Mouse (Mus musculus) forebrain, embryonic 10.5 days (tissue): ENCODE results near the gene Adh4. TPM values are rescaled to one million over a fixed set of nuclear protein-coding genes. Genes with fewer than 3 reads are reported as not detected.
"Not testable (repeated sequence)": the region's sequence is repeated elsewhere in the genome, so short reads cannot be mapped to it uniquely, and the experiment has no call there.

Source experiments
- DNase-seq: peaks from one replicate; pipeline ENCODE4 v3.0.0-alpha.2; 2017; ENCODE audit warnings: low spot score; ENCODE audit errors: extremely low spot score
- H3K27ac ChIP-seq: fragments of 300-500 bp; sonication (generic); 2 replicates; pipeline ENCODE4 v1.5.1; 2016; ENCODE audit warnings: mild to moderate bottlenecking
- H3K27me3 ChIP-seq: fragments of 300-500 bp; sonication (generic); 2 replicates; pipeline ENCODE4 v1.6.1; 2016; ENCODE audit warnings: mild to moderate bottlenecking; ENCODE audit not compliant: poor library complexity, severe bottlenecking
- H3K36me3 ChIP-seq: fragments of 300-500 bp; sonication (generic); replicated peaks from 2 replicates; pipeline ENCODE4 v1.6.1; 2016; ENCODE audit warnings: mild to moderate bottlenecking, moderate library complexity
- H3K4me1 ChIP-seq: fragments of 300-500 bp; sonication (generic); 2 replicates; pipeline ENCODE4 v1.6.1; 2016
- H3K4me3 ChIP-seq: fragments of 300-500 bp; sonication (generic); 2 replicates; pipeline ENCODE4 v1.5.1; 2016; ENCODE audit warnings: mild to moderate bottlenecking, moderate library complexity
- H3K9me3 ChIP-seq: fragments of 300-500 bp; sonication (generic); 2 replicates; pipeline ENCODE4 v1.6.1; 2016; ENCODE audit warnings: mild to moderate bottlenecking, moderate library complexity
- WGBS: fragments of 180-500 bp; shearing (Covaris S2); methylation state at CpG from one replicate; pipeline ENCODE4 v1.1.7; 2016; 5-methylcytosine and 5-hydroxymethylcytosine counted together
- polyA plus RNA-seq: library from polyadenylated mRNA; unstranded; fragments of >200 nt; fragmentation: Nextera tagmentation; extraction: Ambion mirVana; gene quantifications from 2 replicates; pipeline ENCODE4 v1.2.1, GENCODE M21; 2016

The Adh4 gene
- polyA plus RNA-seq: not detected in 2 replicates

DNA sequence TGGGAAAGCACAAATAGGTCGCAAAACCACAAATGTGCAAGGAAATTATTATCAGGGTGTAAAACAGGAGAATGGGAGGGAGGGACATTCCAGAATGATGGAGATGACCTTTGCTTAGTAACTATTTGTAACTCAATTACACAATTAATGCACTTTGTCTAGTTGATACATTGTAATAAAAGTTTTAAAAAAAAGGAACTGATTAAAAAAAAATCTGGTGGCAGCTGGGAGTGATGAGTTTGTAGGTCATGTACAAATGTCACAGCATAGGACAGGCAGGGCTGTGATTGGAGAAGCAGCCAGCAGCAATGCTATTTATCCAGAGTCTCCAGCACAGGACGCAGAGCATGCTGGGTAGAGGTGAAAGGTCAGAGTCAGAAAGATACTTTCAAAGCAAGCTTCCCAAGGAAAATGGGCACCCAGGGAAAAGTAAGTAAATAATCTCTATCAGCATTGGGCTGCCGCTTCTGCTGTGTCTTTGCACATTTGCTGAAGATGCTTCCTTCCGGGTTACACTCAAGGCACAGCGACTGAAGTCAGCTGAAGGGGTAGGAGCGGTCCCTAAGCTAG lies at the start of gene Adh4:
Gene Adh4 (plus strand): TSS at position 346 of the 570 bp plus-strand sequence.
- H3K27me3 ChIP-seq: no peaks in the 10 kb centered on the region
- no peaks in the 10 kb centered on the region for H3K36me3 ChIP-seq
- no peaks in the 10 kb centered on the region for H3K9me3 ChIP-seq
- no peaks in the 10 kb centered on the region for H3K4me1 ChIP-seq
- DNase-seq: no peak
- H3K27ac ChIP-seq: no peak within 1 kb of the TSS
- 85% methylated on average over 6 of the region's 6 CpGs for WGBS
- H3K4me3 ChIP-seq: no peak within 1 kb of the TSS

DNA sequence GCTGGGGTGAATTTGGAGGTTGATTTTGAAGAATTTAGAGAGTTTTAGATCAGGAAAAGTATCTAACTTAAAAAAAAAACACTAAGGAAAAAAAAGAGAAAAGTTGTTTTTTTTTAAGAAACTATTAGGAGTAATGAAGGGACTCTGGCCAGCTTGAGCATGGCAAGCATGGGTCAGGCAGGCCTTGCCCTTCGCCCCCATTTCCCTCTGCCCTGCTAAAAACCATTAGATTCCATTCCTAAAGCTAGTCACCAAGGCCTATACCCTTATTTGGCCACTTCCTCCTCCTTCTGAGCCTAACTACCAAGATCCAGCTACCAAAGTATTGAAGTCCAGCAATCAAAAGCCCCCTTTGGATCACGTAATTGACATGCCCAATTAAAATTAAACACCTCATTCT lies 49.1 kb upstream of the Adh4 start:
- WGBS: 85% methylated on average over 2 of the region's 2 CpGs
- Histone ChIP-seq H3K4me3 (no peak overlapping the region), H3K36me3 (no peaks in the 10 kb centered on the region)

DNA sequence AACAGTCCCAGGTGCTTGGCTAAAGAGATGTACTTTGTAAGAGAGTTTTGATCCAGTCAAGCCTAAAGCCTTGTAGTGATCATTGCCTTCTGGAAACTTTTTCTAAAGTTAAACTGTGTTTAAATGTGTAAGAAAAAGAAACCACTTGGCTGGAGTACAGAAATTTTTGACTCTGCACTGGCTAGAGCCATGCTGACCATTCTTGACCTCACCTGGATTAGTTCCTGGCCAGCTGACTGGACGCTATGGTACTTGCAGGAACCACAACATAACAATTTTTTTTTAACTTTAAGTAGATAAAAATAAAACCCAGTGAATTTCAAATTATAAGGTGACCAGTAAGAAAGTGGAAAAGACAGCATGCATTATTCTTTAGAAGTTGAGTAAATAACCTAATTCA lies 45.7 kb upstream of the Adh4 start:
- Histone ChIP-seq H3K4me3 (no peak overlapping the region), H3K27me3 (no peaks in the 10 kb centered on the region), H3K36me3 (no peaks in the 10 kb centered on the region), H3K27ac (no peak overlapping the region), H3K4me1 (no peaks in the 10 kb centered on the region), H3K9me3 (no peaks in the 10 kb centered on the region)
- 87% methylated on average over 1 of the region's 1 CpGs for WGBS
- DNase-seq: no peak

More for the DNA sequence above, 49.1 kb upstream of the Adh4 start:
- Histone ChIP-seq H3K4me1 (no peaks in the 10 kb centered on the region), H3K27me3 (no peaks in the 10 kb centered on the region), H3K9me3 (no peaks in the 10 kb centered on the region), H3K27ac (no peak overlapping the region)
- no peak for DNase-seq

DNA sequence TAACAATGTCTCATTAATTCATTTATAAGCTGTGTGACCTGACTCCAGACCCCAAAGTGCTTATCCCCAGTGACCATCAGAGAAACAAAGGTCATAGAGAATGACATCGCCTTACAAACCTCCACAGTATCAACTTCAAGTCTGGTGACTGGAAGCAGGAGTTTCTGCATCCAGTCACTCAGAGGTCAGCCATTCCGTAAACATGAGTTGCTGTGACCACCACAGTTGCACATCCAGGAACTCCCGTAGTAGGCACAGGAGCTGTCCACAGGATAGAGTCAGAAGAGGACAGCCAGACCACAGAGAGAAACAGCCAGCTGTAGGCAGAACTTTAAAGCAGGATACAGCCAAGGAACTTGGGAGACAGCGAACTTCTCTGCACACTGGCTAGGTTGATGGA lies 45.0 kb upstream of the Adh4 start:
- not testable (repeated sequence) for H3K9me3 ChIP-seq, H3K27me3 ChIP-seq, H3K36me3 ChIP-seq, H3K4me3 ChIP-seq, H3K27ac ChIP-seq, DNase-seq, H3K4me1 ChIP-seq
- 83% methylated on average over 4 of the region's 4 CpGs for WGBS

DNA sequence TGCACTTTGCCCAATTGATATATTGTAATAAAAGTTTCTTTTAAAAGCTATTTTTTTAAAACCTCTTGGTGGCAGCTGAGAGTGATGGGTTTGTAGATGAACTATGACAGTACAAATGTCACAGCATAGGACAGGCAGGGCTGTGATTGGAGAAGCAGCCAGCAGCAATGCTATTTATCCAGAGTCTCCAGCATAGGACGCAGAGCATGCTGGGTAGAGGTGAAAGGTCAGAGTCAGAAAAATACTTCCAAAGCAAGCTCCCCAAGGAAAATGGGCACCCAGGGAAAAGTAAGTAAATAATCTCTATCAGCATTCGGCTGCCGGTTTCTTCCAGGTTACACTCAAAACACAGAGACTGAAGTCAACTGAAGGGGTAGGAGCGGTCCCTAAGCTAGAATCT lies 41.3 kb upstream of the Adh4 start:
- Histone ChIP-seq H3K36me3 (no peaks in the 10 kb centered on the region), H3K27ac (no peak overlapping the region), H3K27me3 (no peaks in the 10 kb centered on the region), H3K4me3 (no peak overlapping the region), H3K9me3 (no peaks in the 10 kb centered on the region), H3K4me1 (no peaks in the 10 kb centered on the region)
- no peak for DNase-seq
- 84% methylated on average over 4 of the region's 4 CpGs for WGBS

DNA sequence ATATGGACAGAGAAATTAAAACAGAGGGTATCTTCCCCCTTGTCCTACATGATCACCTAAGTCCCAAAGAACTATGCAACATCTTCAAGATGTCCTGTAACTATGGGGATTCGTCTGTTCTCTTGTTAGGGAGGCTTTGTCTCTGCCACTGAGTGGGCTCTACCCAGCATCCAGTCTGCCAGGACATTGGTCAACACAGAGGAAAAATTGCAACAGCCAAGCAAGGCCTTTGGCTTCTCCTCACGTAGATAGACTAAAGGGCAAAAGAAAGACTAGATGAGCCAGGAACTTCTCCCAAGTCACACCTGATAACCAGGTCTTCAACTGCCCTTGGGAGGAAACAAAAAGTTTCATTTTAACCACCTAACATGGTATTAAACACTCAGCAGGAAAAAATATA lies 40.1 kb upstream of the Adh4 start:
- no peak overlapping the region for H3K27ac ChIP-seq
- no peaks in the 10 kb centered on the region for H3K4me1 ChIP-seq
- DNase-seq: no peak
- H3K9me3 ChIP-seq: no peaks in the 10 kb centered on the region
- 80% methylated on average over 2 of the region's 2 CpGs for WGBS
- no peak overlapping the region for H3K4me3 ChIP-seq
- no peaks in the 10 kb centered on the region for H3K36me3 ChIP-seq
- no peaks in the 10 kb centered on the region for H3K27me3 ChIP-seq

DNA sequence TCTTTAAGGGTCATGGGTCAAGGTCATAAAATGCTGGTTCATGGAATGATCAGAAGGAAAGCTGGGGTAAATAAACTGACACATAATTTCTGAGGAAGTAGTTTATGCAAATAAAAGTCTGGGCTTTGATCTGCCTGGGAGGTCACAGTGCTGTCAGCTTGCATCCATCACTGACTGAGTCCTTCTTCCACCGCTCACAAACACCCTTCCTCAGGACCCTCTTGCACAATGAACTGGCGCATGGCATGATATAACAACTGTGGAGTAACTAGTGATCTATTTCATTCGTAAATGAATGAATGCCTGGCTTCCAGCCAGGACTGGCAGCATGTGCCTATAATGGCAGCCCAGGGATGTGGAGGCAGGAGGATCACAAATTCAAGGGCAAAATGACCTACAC lies 34.1 kb upstream of the Adh4 start:
- Histone ChIP-seq H3K27ac (no peak overlapping the region), H3K27me3 (no peaks in the 10 kb centered on the region), H3K4me1 (no peaks in the 10 kb centered on the region), H3K36me3 (no peaks in the 10 kb centered on the region), H3K9me3 (no peaks in the 10 kb centered on the region), H3K4me3 (no peak overlapping the region)
- 77% methylated on average over 3 of the region's 3 CpGs for WGBS
- DNase-seq: no peak

DNA sequence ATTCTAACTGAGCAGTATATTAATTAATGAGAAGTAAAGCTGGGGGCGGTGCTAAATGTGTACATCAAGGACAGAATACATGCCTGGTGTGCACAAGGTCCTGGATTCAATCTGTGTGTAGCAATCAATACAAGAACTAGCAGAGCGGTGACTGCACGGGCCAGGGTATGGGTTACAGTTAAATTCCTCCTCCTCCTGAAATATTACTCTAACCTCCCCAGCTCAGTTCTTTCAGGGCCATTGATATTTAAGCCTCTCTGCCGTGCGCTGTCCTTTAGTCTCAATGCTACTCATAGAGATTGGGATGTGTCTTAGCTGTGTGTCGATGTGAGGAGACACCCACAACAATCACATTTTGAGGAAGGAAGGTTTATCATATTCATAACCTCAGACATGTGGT lies 28.1 kb upstream of the Adh4 start:
- DNase-seq: no peak
- Histone ChIP-seq H3K27me3 (no peaks in the 10 kb centered on the region), H3K36me3 (no peaks in the 10 kb centered on the region), H3K4me3 (no peak overlapping the region), H3K4me1 (no peaks in the 10 kb centered on the region), H3K9me3 (no peaks in the 10 kb centered on the region), H3K27ac (no peak overlapping the region)
- 94% methylated on average over 6 of the region's 6 CpGs for WGBS

DNA sequence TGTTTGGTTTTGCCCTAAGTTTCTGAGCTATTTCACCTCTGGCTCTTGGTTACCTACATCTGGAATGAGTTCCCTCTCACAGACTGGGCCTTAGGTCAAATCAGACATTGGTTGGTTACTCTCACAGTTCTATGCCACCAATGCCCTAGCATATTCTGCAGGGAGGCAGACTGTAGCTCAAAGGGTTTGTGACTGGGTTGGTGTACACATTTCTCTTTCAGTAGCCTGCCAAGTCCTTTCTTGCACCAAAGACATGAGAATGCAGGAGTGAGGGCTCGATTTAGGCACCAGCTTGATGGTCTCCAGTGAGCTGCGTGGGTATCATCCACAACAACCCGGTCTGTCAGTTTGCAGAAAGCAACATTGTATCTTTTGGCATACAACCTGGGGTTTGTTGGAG lies 10.4 kb upstream of the Adh4 start:
- Histone ChIP-seq H3K4me3 (no peak overlapping the region), H3K4me1 (no peaks in the 10 kb centered on the region), H3K9me3 (no peaks in the 10 kb centered on the region), H3K27ac (no peak overlapping the region), H3K27me3 (no peaks in the 10 kb centered on the region), H3K36me3 (no peaks in the 10 kb centered on the region)
- 84% methylated on average over 3 of the region's 3 CpGs for WGBS
- no peak for DNase-seq

DNA sequence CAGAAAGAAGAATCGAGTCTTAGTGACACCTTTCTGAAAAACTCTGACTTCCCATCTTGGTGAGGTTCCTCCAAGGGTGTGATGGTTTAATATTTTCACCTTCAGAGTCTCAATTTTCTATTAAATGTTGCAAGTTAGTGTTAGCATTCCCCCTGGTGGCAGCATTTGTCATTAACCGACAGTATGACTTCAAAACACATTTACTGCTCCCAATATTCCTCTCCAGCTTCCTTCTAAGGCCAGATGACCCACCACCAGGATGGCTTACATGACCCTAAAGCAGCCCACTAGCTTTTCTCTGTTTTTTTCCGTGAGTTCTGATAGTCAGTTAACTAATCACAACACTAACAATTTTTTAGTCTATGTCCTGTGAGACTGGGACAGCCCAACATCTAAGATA lies 9.9 kb upstream of the Adh4 start:
- no peak for DNase-seq
- Histone ChIP-seq H3K36me3 (no peaks in the 10 kb centered on the region), H3K27me3 (no peaks in the 10 kb centered on the region), H3K4me3 (no peak overlapping the region), H3K4me1 (no peaks in the 10 kb centered on the region), H3K9me3 (no peaks in the 10 kb centered on the region), H3K27ac (no peak overlapping the region)
- 57% methylated on average over 3 of the region's 3 CpGs for WGBS

DNA sequence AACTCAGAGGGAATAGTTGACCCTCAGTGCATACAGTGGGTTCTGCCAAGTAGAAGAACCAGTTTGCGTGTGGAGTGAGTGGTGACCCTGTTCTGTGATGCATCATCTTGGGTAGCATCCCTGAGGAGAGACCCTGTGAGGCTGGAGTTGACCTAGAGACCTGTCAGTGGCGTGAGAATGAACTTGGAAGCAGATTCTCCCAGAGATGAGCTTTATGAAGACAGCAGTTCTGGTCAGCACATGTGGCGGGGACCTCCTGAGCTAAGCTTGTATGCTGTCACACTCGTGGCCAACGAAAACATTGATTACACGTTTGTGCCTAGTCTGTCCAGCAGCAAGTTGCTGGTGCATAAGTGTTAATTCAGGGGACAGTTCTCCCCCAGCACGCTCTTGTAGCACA lies 9.4 kb upstream of the Adh4 start:
- DNase-seq: no peak
- Histone ChIP-seq H3K9me3 (no peaks in the 10 kb centered on the region), H3K4me3 (no peak overlapping the region), H3K27me3 (no peaks in the 10 kb centered on the region), H3K4me1 (no peaks in the 10 kb centered on the region), H3K27ac (no peak overlapping the region), H3K36me3 (no peaks in the 10 kb centered on the region)
- WGBS: 86% methylated on average over 7 of the region's 7 CpGs

DNA sequence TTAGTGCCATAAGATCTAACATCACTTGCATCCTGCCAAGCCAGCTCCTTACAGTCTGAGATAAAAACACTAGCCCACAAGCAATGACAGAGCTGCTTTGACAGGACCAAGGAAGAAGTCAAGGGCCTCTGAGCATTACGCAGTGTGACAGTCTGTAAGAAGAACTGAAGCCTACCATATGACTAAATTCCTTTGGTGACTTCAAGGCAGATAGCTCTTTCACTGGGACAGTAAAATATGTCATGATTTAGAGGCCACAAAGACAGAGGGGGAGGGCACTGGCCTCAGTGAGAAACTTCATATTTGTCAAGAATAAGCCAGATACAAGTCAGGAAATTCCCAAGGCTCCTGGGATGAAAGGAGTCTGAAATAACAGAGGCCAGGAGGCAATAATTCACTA lies 7.3 kb upstream of the Adh4 start:
- no peaks in the 10 kb centered on the region for H3K4me1 ChIP-seq
- no peaks in the 10 kb centered on the region for H3K9me3 ChIP-seq
- no peaks in the 10 kb centered on the region for H3K36me3 ChIP-seq
- WGBS: 89% methylated on average over 1 of the region's 1 CpGs
- H3K27me3 ChIP-seq: no peaks in the 10 kb centered on the region
- no peak overlapping the region for H3K27ac ChIP-seq
- H3K4me3 ChIP-seq: no peak overlapping the region
- DNase-seq: no peak

DNA sequence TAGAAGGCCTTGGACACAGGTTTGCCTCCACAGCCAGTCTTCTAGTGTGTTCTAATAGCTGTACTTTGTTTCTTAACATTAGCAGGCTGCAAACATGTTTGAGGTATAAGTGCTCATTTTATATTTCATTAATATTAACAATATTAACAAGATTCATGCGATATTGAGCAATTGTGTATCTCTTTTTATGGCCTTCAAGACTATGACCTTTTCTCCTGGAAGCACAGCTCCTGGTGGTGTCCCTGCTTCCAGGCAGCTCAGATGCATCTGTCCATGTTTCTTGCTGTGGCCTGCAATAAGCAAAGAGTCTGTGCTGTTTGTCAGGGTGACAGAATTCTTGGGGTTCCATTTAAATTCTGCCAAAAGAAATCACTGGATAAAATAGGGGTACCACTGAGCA lies 5.7 kb upstream of the Adh4 start:
- Histone ChIP-seq H3K9me3 (no peaks in the 10 kb centered on the region), H3K27ac (no peak overlapping the region), H3K36me3 (no peaks in the 10 kb centered on the region), H3K4me1 (no peaks in the 10 kb centered on the region), H3K4me3 (no peak overlapping the region), H3K27me3 (no peaks in the 10 kb centered on the region)
- 84% methylated on average over 1 of the region's 1 CpGs for WGBS
- no peak for DNase-seq

DNA sequence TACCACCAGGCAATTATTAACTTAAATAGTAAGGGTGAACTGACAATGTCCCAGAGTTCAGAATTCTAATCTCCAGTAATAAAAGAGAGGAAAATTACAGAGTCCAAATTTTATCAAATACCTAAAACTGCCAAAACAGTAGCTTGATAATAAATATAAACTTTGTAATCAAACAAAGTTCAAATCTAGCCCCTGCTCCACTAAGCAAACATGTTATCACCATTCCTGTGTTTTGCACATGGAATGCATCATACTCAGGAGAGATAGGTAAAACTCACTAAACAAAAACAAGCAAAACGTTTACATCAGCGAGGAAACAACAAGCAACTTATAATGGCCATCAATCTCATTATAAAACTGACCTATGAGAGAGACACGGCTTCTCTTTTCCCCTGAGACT lies 5.1 kb upstream of the Adh4 start:
- WGBS: 78% methylated on average over 3 of the region's 3 CpGs
- H3K36me3 ChIP-seq: no peaks in the 10 kb centered on the region
- no peak overlapping the region for H3K27ac ChIP-seq
- no peaks in the 10 kb centered on the region for H3K4me1 ChIP-seq
- H3K27me3 ChIP-seq: no peaks in the 10 kb centered on the region
- H3K9me3 ChIP-seq: no peaks in the 10 kb centered on the region
- DNase-seq: no peak
- no peak overlapping the region for H3K4me3 ChIP-seq
